Mouse (Mus musculus) mesoderm, embryonic 11.5 days (tissue): ENCODE results near the gene Scgb1b20.
"Not testable (repeated sequence)": the region's sequence is repeated elsewhere in the genome, so short reads cannot be mapped to it uniquely, and the experiment has no call there.

Experiments used
- DNase-seq: peaks from one replicate; pipeline ENCODE4 v3.0.0-alpha.2; 2012; ENCODE audit warnings: low read depth, low spot score

Scgb1b20 gene

DNA sequence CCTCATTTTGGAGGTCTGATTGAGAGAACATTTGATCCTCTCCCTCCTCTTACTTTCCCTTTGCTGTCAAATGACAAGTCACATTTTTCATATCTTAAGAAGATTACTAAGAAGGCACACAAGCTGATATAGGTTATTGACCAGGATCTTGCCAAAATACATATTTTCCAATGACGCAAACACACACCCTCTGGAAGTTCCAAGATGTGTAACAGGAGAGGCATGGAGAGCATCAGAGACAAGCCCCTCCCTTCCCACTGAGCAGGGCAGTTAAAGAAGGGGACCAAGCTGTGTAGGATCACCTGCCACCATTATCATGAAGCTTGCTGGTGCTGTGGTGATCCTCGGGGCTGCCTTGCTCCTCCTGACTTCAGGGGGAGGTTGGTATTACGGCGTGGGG lies at the start of gene Scgb1b20:
Gene Scgb1b20, plus strand, starts transcription at position 301 of the 400 bp plus-strand sequence.
- DNase-seq, result not testable (repeated sequence)

DNA sequence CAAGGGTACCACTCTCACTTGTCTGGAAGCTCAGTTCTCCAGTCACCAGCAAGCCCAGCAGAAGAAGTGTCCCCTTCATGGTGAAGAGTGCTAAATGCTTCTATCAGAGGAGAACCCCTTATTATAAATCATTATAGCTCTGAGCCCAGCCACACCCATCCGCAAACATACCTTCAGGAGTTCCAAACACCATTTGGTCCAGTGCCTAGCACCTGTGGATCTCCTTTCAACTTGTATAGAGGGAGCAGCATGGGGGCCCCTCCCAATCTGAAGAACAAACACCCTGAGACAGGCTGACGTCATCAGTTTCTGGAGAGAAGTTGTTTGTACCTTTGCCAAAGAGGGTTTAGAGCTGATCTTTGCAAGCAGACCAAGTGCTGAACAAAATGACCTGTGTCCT lies 6.8 kb upstream of the Scgb1b20 start, which contains the start of gene Scgb2b20:
Gene Scgb2b20, minus strand, starts transcription at position 101 of the 400 bp plus-strand sequence.
- not testable (repeated sequence) for DNase-seq

DNA sequence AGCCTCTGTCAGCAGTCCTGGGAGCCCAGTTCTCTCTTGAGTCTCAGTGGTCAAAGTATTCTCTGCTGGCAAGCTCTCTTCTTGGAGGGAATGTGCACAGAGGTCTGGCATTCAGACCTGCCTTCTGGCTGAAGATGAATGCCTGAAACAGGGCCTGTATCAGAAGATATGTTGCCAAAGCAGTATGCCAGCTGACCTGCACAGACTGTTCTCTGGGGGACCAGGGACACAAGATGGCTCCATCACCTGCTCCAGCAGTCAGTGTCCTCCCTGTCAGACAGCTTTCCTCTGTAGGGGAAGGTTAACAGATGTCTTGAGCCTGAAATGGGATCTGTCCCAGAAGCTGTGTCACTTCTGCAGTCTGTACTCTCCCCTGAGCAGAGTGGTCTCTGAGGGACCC lies 26.7 kb downstream of the Scgb1b20 start:
- DNase-seq, result not testable (repeated sequence)

DNA sequence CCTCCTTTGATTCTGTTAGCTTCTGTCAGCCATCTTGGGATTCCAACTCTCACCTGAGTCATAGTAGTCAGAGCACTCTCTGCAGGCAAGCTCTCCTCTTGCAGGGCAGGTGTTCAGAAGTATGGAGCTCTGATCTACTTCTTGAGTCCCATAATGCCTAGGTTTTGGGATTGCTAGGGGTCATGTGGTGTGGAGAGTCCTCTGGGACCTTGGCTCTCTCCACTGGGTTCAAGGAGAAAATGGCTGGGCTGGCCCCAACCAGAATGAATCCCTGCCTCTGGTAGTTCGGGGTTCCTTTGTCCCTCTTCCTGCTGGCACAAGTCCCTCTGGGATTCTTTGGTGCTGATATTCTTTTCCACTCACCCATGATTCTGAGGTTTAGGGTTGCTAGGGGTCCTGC lies 28.6 kb downstream of the Scgb1b20 start:
- DNase-seq, result no peak

DNA sequence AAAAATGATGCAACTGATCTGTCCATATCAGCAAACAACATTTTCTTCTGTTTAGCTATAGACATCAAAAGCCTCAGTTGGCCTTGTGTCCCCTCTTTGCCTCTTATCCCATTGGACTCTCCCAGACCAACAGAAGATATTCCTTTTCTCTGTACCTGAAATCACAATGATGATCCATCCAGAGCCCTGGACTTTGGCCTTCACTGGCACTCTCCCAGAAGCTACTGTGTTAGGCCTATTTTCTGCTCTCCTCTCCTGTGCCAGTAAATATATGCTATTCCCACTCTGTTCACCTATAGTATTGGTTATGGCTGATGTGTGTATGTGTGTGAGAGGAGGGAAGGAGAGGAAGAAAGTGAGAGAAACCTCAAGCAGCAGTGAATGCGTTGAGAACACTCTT lies 36.6 kb downstream of the Scgb1b20 start:
- DNase-seq, result not testable (repeated sequence)
